Mouse (Mus musculus): Measurements from ENCODE around the gene Phf21b. TPM values are rescaled to one million over a fixed set of nuclear protein-coding genes. Genes with fewer than 3 reads are reported as not detected.
"Not testable (repeated sequence)": the region's sequence is repeated elsewhere in the genome, so short reads cannot be mapped to it uniquely, and the experiment has no call there.

Gene Phf21b
- polyA plus RNA-seq, 1 experiment from 2014 or later = 16.4 TPM

DNA sequence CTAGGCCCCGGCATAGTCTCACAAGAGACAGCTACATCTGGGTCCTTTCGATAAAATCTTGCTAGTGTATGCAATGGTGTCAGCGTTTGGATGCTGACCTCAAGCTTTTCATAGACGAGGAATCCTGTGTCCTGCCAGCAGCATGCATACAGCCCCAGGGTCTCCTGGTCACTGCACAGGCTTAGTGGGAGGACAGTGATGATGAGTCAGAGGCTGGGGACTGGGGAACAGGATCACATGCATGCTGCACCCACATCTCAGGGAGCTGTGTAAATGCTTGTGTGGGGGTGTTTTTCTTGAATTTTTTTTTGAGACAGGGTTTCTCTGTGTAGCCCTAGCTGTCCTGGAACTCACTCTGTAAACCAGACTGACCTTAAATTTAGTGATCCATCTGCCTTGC is 87.3 kb downstream of the Phf21b start:
- not testable (repeated sequence) for H3K36me3 ChIP-seq (ENCODE audit: poor library complexity, severe bottlenecking); ATAC-seq; H3K4me2 ChIP-seq; H3K27me3 ChIP-seq; H3K27ac ChIP-seq; H3K4me1 ChIP-seq; H3K9ac ChIP-seq; H3K4me3 ChIP-seq; H3K9me3 ChIP-seq (replicated peaks)
- WGBS = 85% methylated on average over 4 of the region's 4 CpGs

DNA sequence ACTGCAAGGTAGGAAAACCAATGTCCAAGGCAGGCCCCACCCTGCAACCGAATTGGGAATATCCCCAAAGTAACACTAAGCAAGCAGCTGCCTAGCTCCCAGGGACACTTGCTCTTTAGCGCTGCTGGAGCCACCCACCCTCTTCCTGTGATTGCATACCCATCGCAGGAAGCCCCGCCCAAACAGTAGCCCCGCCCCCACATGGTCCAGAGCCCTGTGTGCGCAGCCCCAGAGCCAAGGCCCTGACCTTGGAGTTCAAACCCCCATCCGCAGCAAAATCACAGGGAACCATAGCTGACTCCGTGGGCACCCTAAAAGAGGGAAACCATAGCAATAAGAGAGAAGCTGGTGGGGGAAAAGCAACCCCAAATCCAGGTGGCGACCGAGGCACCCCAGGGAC is 89.2 kb downstream of the Phf21b start:
- no peak overlapping the region for H3K4me3 ChIP-seq
- H3K27me3 ChIP-seq = no peaks in the 10 kb centered on the region
- WGBS = 38% methylated on average over 10 of the region's 10 CpGs
- no peaks in the 10 kb centered on the region for H3K9me3 ChIP-seq (replicated peaks)
- no peak overlapping the region for H3K27ac ChIP-seq
- no peaks in the 10 kb centered on the region for H3K4me1 ChIP-seq
- no peak overlapping the region for H3K9ac ChIP-seq
- no peak for ATAC-seq
- no peaks in the 10 kb centered on the region for H3K36me3 ChIP-seq (ENCODE audit: poor library complexity, severe bottlenecking)
- H3K4me2 ChIP-seq = no peak overlapping the region

DNA sequence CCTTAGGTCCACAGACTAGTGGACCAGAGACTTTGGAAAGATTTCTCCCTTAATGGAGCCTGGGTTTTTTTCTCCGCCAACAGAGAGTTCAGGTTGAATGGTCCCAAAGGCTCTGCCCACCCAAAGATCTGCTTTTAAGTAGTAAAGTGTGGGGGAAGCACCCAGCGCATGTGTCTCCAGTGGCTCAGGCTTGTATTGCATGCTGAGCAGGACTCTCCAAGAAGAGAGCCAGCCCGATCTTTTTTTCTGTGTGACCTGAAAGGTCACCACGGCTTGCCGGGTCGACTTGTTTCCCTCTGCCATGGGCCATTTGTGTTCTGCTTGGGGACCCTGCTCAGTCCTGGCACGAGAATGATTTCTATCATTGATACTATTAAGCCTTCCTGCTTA is 92.4 kb downstream of the Phf21b start:
- Histone ChIP-seq H3K4me2 (no peak overlapping the region), H3K4me3 (no peak overlapping the region), H3K9ac (no peak overlapping the region), H3K36me3 (ENCODE audit: poor library complexity, severe bottlenecking) (no peaks in the 10 kb centered on the region), H3K9me3 (replicated peaks) (no peaks in the 10 kb centered on the region), H3K27me3 (no peaks in the 10 kb centered on the region), H3K4me1 (no peaks in the 10 kb centered on the region), H3K27ac (no peak overlapping the region)
- 39% methylated on average over 7 of the region's 7 CpGs for WGBS
- no peak for ATAC-seq

DNA sequence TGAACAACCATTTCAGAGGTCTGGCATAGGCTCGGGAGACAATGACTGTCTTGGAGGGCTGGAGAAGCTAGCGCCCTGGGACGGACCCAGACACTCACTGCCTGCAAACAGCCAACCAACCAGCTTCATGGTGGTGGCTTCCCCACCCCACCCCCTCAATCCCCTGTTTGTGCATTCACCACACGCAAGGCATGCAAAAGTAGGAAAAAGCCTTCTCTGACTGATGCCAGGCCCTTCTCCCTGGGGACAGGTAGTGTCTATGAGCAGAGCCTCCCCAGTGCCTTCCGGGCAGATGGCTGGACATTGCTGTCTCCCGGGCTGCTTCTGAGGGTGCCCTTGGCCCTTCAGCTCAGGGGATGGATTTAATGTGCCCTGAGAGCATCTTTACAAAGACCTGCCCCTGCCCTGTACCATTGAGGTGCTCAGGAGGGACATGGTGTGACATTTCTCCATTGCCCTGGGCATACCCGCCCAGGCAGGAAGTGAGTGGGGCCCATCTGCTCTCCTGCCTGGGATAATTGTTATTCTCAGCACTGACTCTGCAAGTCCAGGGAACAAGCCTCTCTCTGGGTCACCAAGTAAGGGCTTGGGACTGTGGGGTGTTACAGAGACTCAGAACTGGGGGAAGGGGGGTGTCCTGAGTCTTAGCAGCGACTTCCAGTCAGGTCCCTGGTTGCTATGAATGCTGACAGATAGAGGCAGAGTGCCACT is 93.0 kb downstream of the Phf21b start:
- no peak for ATAC-seq
- no peak overlapping the region; the same call in 1 of the 2 replicates for H3K27ac ChIP-seq
- no peaks in the 10 kb centered on the region for H3K36me3 ChIP-seq (ENCODE audit: poor library complexity, severe bottlenecking)
- H3K4me3 ChIP-seq = no peak overlapping the region
- no peaks in the 10 kb centered on the region for H3K4me1 ChIP-seq
- H3K27me3 ChIP-seq = peaks cover 4% of the 10 kb centered on the region; the same call in 1 of the 2 replicates
- H3K9me3 ChIP-seq (replicated peaks) = no peaks in the 10 kb centered on the region
- no peak overlapping the region for H3K9ac ChIP-seq
- WGBS = 77% methylated on average over 8 of the region's 8 CpGs
- no peak overlapping the region for H3K4me2 ChIP-seq

DNA sequence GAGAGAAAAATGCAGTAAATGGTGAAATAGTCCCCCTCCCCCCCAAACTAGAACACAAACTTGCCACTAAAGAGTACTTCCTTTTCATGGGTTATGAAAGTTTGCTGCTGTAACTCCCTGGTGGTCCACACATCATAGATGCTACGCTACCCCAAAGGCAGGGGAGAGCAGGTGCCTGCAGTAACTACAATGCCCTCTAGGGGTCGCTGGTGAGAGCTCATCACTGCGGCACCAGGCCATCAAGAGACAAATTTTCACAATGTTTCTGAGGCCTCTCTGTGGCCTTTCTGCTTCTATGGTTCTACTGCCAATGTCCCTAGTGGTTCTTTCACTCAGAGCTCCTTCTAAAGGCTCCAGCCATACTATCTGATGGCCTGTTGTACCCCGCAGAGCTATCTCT is 97.4 kb downstream of the Phf21b start:
- H3K4me1 ChIP-seq = peaks cover 18% of the 10 kb centered on the region
- H3K27ac ChIP-seq = no peak overlapping the region
- H3K27me3 ChIP-seq = peaks cover 17% of the 10 kb centered on the region
- H3K36me3 ChIP-seq (ENCODE audit: poor library complexity, severe bottlenecking) = no peaks in the 10 kb centered on the region
- WGBS = 25% methylated on average over 4 of the region's 4 CpGs
- no peak overlapping the region for H3K9ac ChIP-seq
- H3K9me3 ChIP-seq (replicated peaks) = no peaks in the 10 kb centered on the region
- no peak for ATAC-seq
- H3K4me3 ChIP-seq = no peak overlapping the region
- H3K4me2 ChIP-seq = no peak overlapping the region

DNA sequence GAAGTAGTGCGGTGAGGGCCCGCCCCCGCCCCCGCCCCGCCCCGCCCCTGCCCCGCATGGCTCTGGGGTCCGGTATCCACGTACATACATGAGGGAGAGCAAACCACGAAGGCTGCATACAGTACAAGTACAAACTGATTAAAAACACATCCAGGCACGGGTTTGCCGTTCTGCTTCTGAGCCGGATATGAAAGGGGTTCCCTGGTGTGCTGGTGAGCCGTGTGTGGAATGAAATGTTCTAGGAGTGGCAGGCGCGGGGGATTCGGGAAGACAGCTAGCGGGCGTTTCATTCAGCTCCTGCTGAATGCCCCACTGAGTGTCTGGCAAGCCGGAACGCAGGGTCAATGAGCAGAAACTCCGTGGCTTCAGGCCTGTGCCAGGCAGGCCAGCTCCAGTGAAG is 99.4 kb downstream of the Phf21b start:
- H3K36me3 ChIP-seq (ENCODE audit: poor library complexity, severe bottlenecking) = no peaks in the 10 kb centered on the region
- under 1% methylated on average over 22 of the region's 22 CpGs for WGBS

DNA sequence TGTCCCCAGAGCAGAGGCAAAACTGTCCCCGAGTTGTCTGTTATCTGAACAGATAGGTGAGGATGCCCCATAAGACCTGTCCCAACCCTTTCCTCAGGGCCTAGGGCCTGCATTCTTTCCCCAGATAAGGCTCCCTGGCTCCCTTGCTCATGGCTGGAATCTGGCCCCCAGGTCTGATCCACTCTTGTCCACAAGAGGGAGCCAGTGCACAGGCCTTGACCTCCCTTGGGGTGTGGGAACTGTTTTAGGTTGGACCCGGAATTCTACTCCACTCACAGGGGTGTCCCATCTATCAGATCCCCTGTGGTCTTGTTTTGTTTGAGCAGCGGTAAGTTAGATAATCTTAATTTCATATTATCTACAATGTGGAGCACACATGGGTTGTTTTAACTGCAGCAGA is 100.9 kb downstream of the Phf21b start:
- H3K4me3 ChIP-seq = no peak overlapping the region
- peaks cover 19% of the 10 kb centered on the region for H3K4me1 ChIP-seq
- H3K27ac ChIP-seq = no peak overlapping the region
- no peak overlapping the region for H3K9ac ChIP-seq
- H3K4me2 ChIP-seq = no peak overlapping the region
- no peaks in the 10 kb centered on the region for H3K9me3 ChIP-seq (replicated peaks)
- no peaks in the 10 kb centered on the region for H3K36me3 ChIP-seq (ENCODE audit: poor library complexity, severe bottlenecking)
- ATAC-seq = peak; percentile 50; the same call in 1 of the 2 replicates
- 16% methylated on average over 3 of the region's 3 CpGs for WGBS
- peaks cover 17% of the 10 kb centered on the region for H3K27me3 ChIP-seq

More for the DNA sequence above, 99.4 kb downstream of the Phf21b start:
- Histone ChIP-seq H3K9me3 (replicated peaks) (no peaks in the 10 kb centered on the region), H3K27me3 (peaks cover 17% of the 10 kb centered on the region), H3K4me2 (peak overlapping the region; percentile 69), H3K4me3 (peak overlapping the region; percentile 37), H3K27ac (no peak overlapping the region), H3K4me1 (peaks cover 19% of the 10 kb centered on the region), H3K9ac (peak overlapping the region; percentile 64)
- ATAC-seq = 0 out of 2 replicates have a peak, but pooled peaks have one; percentile 38

DNA sequence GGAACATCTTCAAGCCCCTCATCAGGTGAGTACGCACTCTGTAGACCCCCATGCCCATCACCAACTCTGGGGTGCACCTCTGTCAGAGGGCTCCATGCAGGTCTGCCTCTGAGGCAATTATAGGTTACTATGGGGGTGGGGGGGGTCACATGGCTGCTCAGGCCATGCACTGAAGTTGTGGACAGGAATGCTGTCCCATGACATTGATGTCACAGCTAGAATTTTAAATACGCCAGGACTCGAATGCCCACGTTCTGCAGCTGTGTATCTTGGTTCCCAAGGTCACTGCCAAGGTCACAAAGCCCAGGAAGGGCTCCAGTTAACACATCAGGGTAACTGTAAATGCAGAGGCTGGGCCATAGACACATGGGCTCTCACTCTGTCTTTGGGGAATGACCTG is 110.0 kb downstream of the Phf21b start:
- H3K9me3 ChIP-seq (replicated peaks) = no peaks in the 10 kb centered on the region
- no peaks in the 10 kb centered on the region for H3K4me1 ChIP-seq
- H3K4me3 ChIP-seq = no peak overlapping the region
- H3K27ac ChIP-seq = no peak overlapping the region
- H3K36me3 ChIP-seq (ENCODE audit: poor library complexity, severe bottlenecking) = no peaks in the 10 kb centered on the region
- no peaks in the 10 kb centered on the region for H3K27me3 ChIP-seq
- no peak overlapping the region for H3K4me2 ChIP-seq
- H3K9ac ChIP-seq = no peak overlapping the region
- ATAC-seq = no peak
- WGBS = 91% methylated on average over 4 of the region's 4 CpGs

DNA sequence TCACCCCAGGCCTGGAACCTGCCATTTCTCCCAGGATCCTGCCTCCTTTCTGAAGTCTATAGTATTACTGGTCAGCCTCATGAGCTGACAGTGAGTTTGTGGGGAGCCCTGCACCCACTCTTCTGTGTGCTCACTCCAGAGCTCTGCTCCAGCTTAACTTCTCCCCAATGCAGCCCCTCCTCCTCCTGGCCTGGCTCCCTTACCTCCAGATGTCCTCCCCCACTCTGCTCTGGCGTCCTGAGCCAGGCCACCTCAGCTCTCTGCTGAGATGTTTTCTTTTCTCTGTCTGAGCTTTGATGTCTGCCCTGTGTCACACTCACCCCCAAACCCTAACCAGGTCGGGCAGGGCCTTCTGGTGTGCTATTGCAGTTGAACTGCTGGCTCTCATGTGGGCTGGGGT is 111.5 kb downstream of the Phf21b start:
- 20% methylated on average over 2 of the region's 2 CpGs for WGBS
- no peaks in the 10 kb centered on the region for H3K4me1 ChIP-seq
- H3K9me3 ChIP-seq (replicated peaks) = no peaks in the 10 kb centered on the region
- no peak overlapping the region for H3K4me3 ChIP-seq
- H3K36me3 ChIP-seq (ENCODE audit: poor library complexity, severe bottlenecking) = no peaks in the 10 kb centered on the region
- H3K27ac ChIP-seq = no peak overlapping the region
- 0 out of 2 replicates have a peak overlapping the region, but pooled peaks have one; percentile 21 for H3K9ac ChIP-seq
- H3K27me3 ChIP-seq = no peaks in the 10 kb centered on the region
- ATAC-seq = no peak
- no peak overlapping the region for H3K4me2 ChIP-seq

DNA sequence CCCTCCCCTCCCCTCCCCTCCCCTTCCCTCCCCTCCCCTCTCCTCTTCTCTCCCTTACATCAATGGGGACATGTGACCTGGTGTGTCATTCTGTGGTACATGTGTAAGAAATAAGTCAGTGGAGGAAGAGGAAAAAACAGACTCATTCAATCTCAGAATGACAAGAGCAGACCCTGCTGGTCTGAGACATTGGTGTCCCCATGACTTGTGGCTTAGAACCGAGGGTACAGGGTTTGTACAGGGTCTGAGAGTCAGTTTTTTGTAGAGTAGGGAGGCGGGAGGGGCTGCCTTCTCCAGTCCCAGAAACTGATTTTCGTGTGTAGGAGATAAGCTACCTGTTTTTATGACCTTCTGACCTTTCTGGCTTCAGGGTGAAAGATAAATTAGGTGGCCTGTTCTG is 112.5 kb downstream of the Phf21b start:
- ATAC-seq = no peak
- H3K9me3 ChIP-seq (replicated peaks) = no peaks in the 10 kb centered on the region
- 35% methylated on average over 3 of the region's 3 CpGs for WGBS

DNA sequence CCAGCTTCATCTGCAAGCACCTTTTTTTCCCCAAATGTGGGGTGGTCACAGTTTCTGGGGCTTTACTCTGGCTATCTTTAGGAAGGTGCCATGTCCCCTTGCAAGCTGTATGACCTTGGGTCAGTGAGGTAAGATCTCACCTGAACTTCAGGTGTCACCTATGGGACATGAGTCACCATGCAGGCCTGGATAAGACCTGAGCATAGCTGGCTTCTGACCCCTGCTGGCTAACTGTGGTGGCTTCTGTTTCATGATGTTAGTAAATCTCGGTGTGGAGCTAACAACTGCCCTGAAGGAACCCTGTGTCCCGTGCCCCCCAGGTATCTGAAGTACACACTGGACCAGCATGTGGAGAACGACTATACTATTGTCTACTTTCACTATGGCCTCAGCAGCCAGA is 114.3 kb downstream of the Phf21b start:
- Histone ChIP-seq H3K36me3 (ENCODE audit: poor library complexity, severe bottlenecking) (no peaks in the 10 kb centered on the region), H3K9ac (no peak overlapping the region), H3K4me3 (no peak overlapping the region), H3K27me3 (no peaks in the 10 kb centered on the region), H3K27ac (no peak overlapping the region), H3K4me2 (no peak overlapping the region), H3K9me3 (replicated peaks) (no peaks in the 10 kb centered on the region), H3K4me1 (peaks cover 8% of the 10 kb centered on the region)
- ATAC-seq = no peak
- WGBS = 76% methylated on average over 3 of the region's 3 CpGs

More for the DNA sequence above, 112.5 kb downstream of the Phf21b start:
- H3K4me3 ChIP-seq = no peak overlapping the region
- no peaks in the 10 kb centered on the region for H3K27me3 ChIP-seq
- H3K9ac ChIP-seq = no peak overlapping the region
- H3K36me3 ChIP-seq (ENCODE audit: poor library complexity, severe bottlenecking) = no peaks in the 10 kb centered on the region
- no peak overlapping the region for H3K27ac ChIP-seq
- no peak overlapping the region for H3K4me2 ChIP-seq
- no peaks in the 10 kb centered on the region for H3K4me1 ChIP-seq

DNA sequence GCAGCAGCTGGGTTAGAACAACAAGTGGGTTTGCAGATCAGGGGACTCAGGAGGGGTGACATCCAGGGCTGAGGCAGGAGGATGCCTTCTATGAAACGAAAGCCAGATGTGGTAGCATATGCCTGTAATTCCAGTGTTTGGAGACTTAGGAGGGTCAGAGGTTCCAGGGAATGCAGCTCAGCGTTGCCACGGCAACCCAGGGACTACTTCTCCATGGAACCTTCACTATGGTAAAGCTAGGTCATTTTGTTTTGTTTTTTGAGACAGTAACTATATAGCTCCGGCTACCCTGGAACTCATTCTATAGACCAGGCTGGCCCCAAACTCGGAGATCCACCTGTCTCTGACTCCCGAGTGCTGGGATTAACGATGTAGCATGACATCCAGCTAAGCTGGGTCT is 117.6 kb downstream of the Phf21b start:
- WGBS = 89% methylated on average over 7 of the region's 7 CpGs
- no peak for ATAC-seq
- Histone ChIP-seq H3K4me1 (peaks cover 14% of the 10 kb centered on the region), H3K27me3 (no peaks in the 10 kb centered on the region), H3K9ac (no peak overlapping the region), H3K27ac (no peak overlapping the region), H3K36me3 (ENCODE audit: poor library complexity, severe bottlenecking) (no peaks in the 10 kb centered on the region), H3K9me3 (replicated peaks) (no peaks in the 10 kb centered on the region), H3K4me2 (no peak overlapping the region), H3K4me3 (no peak overlapping the region)

DNA sequence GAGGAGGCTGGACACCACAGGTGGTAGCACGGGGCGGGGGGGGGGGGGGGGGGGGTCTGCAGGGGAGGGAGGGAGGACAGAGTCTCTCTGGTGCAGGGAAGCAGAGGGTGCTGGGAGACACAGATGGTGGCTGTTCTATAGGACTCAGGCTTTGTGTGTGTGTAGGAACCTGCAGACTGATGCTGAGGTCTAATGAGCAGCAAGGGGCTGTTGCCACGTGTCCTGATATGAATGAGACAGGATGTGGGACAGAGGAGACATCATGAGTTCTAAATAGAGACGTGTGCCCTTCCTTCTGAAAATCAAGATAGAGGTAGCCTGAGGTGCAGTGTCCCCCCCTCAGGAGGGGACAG is 118.9 kb downstream of the Phf21b start:
- H3K9me3 ChIP-seq (replicated peaks) = no peaks in the 10 kb centered on the region

More for the DNA sequence above, 118.9 kb downstream of the Phf21b start:
- Histone ChIP-seq H3K27ac (no peak overlapping the region), H3K9ac (no peak overlapping the region), H3K4me3 (no peak overlapping the region), H3K4me2 (peak overlapping the region; percentile 26; the same call in 1 of the 2 replicates), H3K4me1 (peaks cover 14% of the 10 kb centered on the region), H3K36me3 (ENCODE audit: poor library complexity, severe bottlenecking) (no peaks in the 10 kb centered on the region), H3K27me3 (no peaks in the 10 kb centered on the region)
- 26% methylated on average over 3 of the region's 4 CpGs for WGBS
- peak; percentile 38; the same call in 1 of the 2 replicates for ATAC-seq
